Mouse (Mus musculus) left cerebral cortex, postnatal 4 days (tissue): Measurements from ENCODE around the gene AC161166.1. TPM values are rescaled to one million over a fixed set of nuclear protein-coding genes. Genes with fewer than 3 reads are reported as not detected.
"Not testable (repeated sequence)": the region's sequence is repeated elsewhere in the genome, so short reads cannot be mapped to it uniquely, and the experiment has no call there.

ENCODE experiments used
- DNase-seq: peaks from one replicate; pipeline ENCODE4 v3.0.0-alpha.2; 2022
- intact Hi-C: fragments of 180-260 bp; cut with DNase I; formaldehyde crosslinking; loops from one replicate; pipeline ENCODE4 v1.15.1; 2025
- total RNA-seq, 2 experiments: library from RNA; stranded (reverse); gene quantifications; 2 replicates each; pipeline ENCODE4 v1.2.3; 2021

The AC161166.1 gene
- total RNA-seq, 2 experiments from 2014 or later: not detected

GRCm38 (mm10) chr7:24528861-24529260 lies 16.6 kb upstream of the AC161166.1 start:
- no peak for DNase-seq
- intact Hi-C loops: no loop called here

GRCm38 (mm10) chr7:24525686-24526420 lies 13.6 kb upstream of the AC161166.1 start:
- no peak for DNase-seq
- intact Hi-C loops: no loop called here

GRCm38 (mm10) chr7:24524978-24525377 lies 12.7 kb upstream of the AC161166.1 start:
- intact Hi-C loops: no loop called here
- DNase-seq: no peak

- intact Hi-C loops: no loop called here
- no peak for DNase-seq
Measured at GRCm38 (mm10) chr7:24523723-24524122, 11.5 kb upstream of the AC161166.1 start.

- intact Hi-C loops: no loop called here
- DNase-seq: no peak
Measured at GRCm38 (mm10) chr7:24522805-24523204, 10.6 kb upstream of the AC161166.1 start.

GRCm38 (mm10) chr7:24520054-24520453 lies 7.8 kb upstream of the AC161166.1 start:
- intact Hi-C loops, DNase-seq: not testable (repeated sequence)

- intact Hi-C loops: no loop called here
- no peak for DNase-seq
Measured at GRCm38 (mm10) chr7:24519130-24519529, 6.9 kb upstream of the AC161166.1 start.

GRCm38 (mm10) chr7:24517654-24518053 lies 5.4 kb upstream of the AC161166.1 start:
- intact Hi-C loops: no loop called here
- DNase-seq: no peak

GRCm38 (mm10) chr7:24517077-24517476 lies 4.8 kb upstream of the AC161166.1 start:
- intact Hi-C loops: no loop called here
- DNase-seq: no peak

GRCm38 (mm10) chr7:24516319-24516718 lies 4.1 kb upstream of the AC161166.1 start:
- DNase-seq: not testable (repeated sequence)

GRCm38 (mm10) chr7:24507726-24508114 lies 4.5 kb downstream of the AC161166.1 start:
- intact Hi-C loops: no loop called here
- no peak for DNase-seq

More at GRCm38 (mm10) chr7:24516319-24516718, 4.1 kb upstream of the AC161166.1 start:
- intact Hi-C loops: not testable (repeated sequence)

- intact Hi-C loops: no loop called here
Measured at GRCm38 (mm10) chr7:24506838-24507725, 5.2 kb downstream of the AC161166.1 start, which contains the start of gene Zfp428. Gene Zfp428, plus strand, starts transcription at chr7:24507006.

GRCm38 (mm10) chr7:24506476-24506837 lies 5.8 kb downstream of the AC161166.1 start:
- intact Hi-C loops: no loop called here
- DNase-seq: peak; percentile 67

More at GRCm38 (mm10) chr7:24506838-24507725, 5.2 kb downstream of the AC161166.1 start, which contains the start of gene Zfp428:
- DNase-seq: peak; percentile 93

GRCm38 (mm10) chr7:24506065-24506459 lies 6.2 kb downstream of the AC161166.1 start:
- intact Hi-C loops: no loop called here

GRCm38 (mm10) chr7:24505447-24506064 lies 6.7 kb downstream of the AC161166.1 start:
- intact Hi-C loops: no loop called here
- DNase-seq: no peak

More at GRCm38 (mm10) chr7:24506065-24506459, 6.2 kb downstream of the AC161166.1 start:
- DNase-seq: no peak

- intact Hi-C loops: no loop called here
- no peak for DNase-seq
Measured at GRCm38 (mm10) chr7:24504868-24505267, 7.4 kb downstream of the AC161166.1 start.

- intact Hi-C loops: no loop called here
- DNase-seq: no peak
Measured at GRCm38 (mm10) chr7:24504004-24504403, 8.3 kb downstream of the AC161166.1 start.

GRCm38 (mm10) chr7:24501492-24501891 lies 10.8 kb downstream of the AC161166.1 start:
- intact Hi-C loops: no loop called here
- no peak for DNase-seq

GRCm38 (mm10) chr7:24500929-24501328 lies 11.3 kb downstream of the AC161166.1 start:
- peak; percentile 50 for DNase-seq
- intact Hi-C loops: no loop called here

- DNase-seq: no peak
- intact Hi-C loops: no loop called here
Measured at GRCm38 (mm10) chr7:24499856-24500577, 12.2 kb downstream of the AC161166.1 start.
